Mouse (Mus musculus): ENCODE results near the gene Ahctf1. TPM values are rescaled to one million over a fixed set of nuclear protein-coding genes. Genes with fewer than 3 reads are reported as not detected.

Gene Ahctf1
- polyA plus RNA-seq (2015; fragmentation: Nextera tagmentation; extraction: Ambion mirVana): 17.5 and 18.1 TPM in 2 replicates

- no peaks in the 10 kb centered on the region for H3K27me3 ChIP-seq
- H3K36me3 ChIP-seq: peaks cover 4% of the 10 kb centered on the region
- H3K9me3 ChIP-seq: no peaks in the 10 kb centered on the region
- H3K27ac ChIP-seq (replicated peaks): peak within 1 kb of the TSS; percentile 96
- peak within 1 kb of the TSS; percentile 95 for H3K9ac ChIP-seq
- under 1% methylated on average over 56 of the region's 56 CpGs for WGBS
- H3K4me3 ChIP-seq: peak within 1 kb of the TSS; percentile 68
- H3K4me2 ChIP-seq: peak within 1 kb of the TSS; percentile 79
- ATAC-seq (ENCODE audit: low read depth): peak; percentile 99
- H3K4me1 ChIP-seq (replicated peaks): peaks cover 32% of the 10 kb centered on the region
Measured at GRCm38 (mm10) chr1:179803513-179804139, at the start of gene Ahctf1. Gene Ahctf1 (minus strand): TSS chr1:179803680.

GRCm38 (mm10) chr1:179847759-179848389 lies 44.4 kb upstream of the Ahctf1 start:
- Histone ChIP-seq H3K9ac (peak overlapping the region; percentile 65), H3K27me3 (peaks cover 7% of the 10 kb centered on the region), H3K4me3 (peak overlapping the region; percentile 43), H3K4me1 (replicated peaks) (peaks cover 4% of the 10 kb centered on the region; the same call in 1 of the 2 replicates), H3K4me2 (peak overlapping the region; percentile 66), H3K9me3 (no peaks in the 10 kb centered on the region), H3K27ac (replicated peaks) (no peak overlapping the region), H3K36me3 (no peaks in the 10 kb centered on the region)
- 5% methylated on average over 20 of the region's 20 CpGs for WGBS
- peak; percentile 52; the same call in 1 of the 2 replicates for ATAC-seq (ENCODE audit: low read depth)

- 46% methylated on average over 7 of the region's 7 CpGs for WGBS
- H3K27me3 ChIP-seq: peaks cover 7% of the 10 kb centered on the region
Measured at GRCm38 (mm10) chr1:179847173-179847572, 43.7 kb upstream of the Ahctf1 start.

GRCm38 (mm10) chr1:179845832-179846499 lies 42.5 kb upstream of the Ahctf1 start:
- no peak for ATAC-seq (ENCODE audit: low read depth)
- WGBS: 85% methylated on average over 16 of the region's 16 CpGs

More at GRCm38 (mm10) chr1:179847173-179847572, 43.7 kb upstream of the Ahctf1 start:
- H3K4me2 ChIP-seq: no peak overlapping the region
- H3K9me3 ChIP-seq: no peaks in the 10 kb centered on the region
- no peak overlapping the region for H3K27ac ChIP-seq (replicated peaks)
- H3K9ac ChIP-seq: no peak overlapping the region
- H3K4me3 ChIP-seq: no peak overlapping the region
- peaks cover 4% of the 10 kb centered on the region; the same call in 1 of the 2 replicates for H3K4me1 ChIP-seq (replicated peaks)
- no peaks in the 10 kb centered on the region for H3K36me3 ChIP-seq
- no peak for ATAC-seq (ENCODE audit: low read depth)

GRCm38 (mm10) chr1:179844894-179845293 lies 41.4 kb upstream of the Ahctf1 start:
- H3K27me3 ChIP-seq: peaks cover 7% of the 10 kb centered on the region
- peak; percentile 55; the same call in 1 of the 2 replicates for ATAC-seq (ENCODE audit: low read depth)
- H3K4me3 ChIP-seq: no peak overlapping the region

More at GRCm38 (mm10) chr1:179845832-179846499, 42.5 kb upstream of the Ahctf1 start:
- Histone ChIP-seq H3K27ac (replicated peaks) (no peak overlapping the region), H3K4me1 (replicated peaks) (peaks cover 4% of the 10 kb centered on the region; the same call in 1 of the 2 replicates), H3K9me3 (no peaks in the 10 kb centered on the region), H3K27me3 (peaks cover 7% of the 10 kb centered on the region), H3K36me3 (no peaks in the 10 kb centered on the region), H3K4me2 (no peak overlapping the region), H3K4me3 (no peak overlapping the region), H3K9ac (no peak overlapping the region)

GRCm38 (mm10) chr1:179843981-179844380 lies 40.5 kb upstream of the Ahctf1 start:
- Histone ChIP-seq H3K9ac (no peak overlapping the region), H3K27ac (replicated peaks) (no peak overlapping the region), H3K4me1 (replicated peaks) (peaks cover 4% of the 10 kb centered on the region; the same call in 1 of the 2 replicates), H3K36me3 (no peaks in the 10 kb centered on the region), H3K4me3 (no peak overlapping the region), H3K27me3 (peaks cover 7% of the 10 kb centered on the region), H3K9me3 (no peaks in the 10 kb centered on the region), H3K4me2 (no peak overlapping the region)
- no peak for ATAC-seq (ENCODE audit: low read depth)
- WGBS: 34% methylated on average over 3 of the region's 3 CpGs

More at GRCm38 (mm10) chr1:179844894-179845293, 41.4 kb upstream of the Ahctf1 start:
- 29% methylated on average over 5 of the region's 5 CpGs for WGBS
- Histone ChIP-seq H3K9me3 (no peaks in the 10 kb centered on the region), H3K4me2 (no peak overlapping the region), H3K27ac (replicated peaks) (no peak overlapping the region), H3K4me1 (replicated peaks) (peaks cover 4% of the 10 kb centered on the region; the same call in 1 of the 2 replicates), H3K36me3 (no peaks in the 10 kb centered on the region), H3K9ac (no peak overlapping the region)

GRCm38 (mm10) chr1:179842568-179842967 lies 39.1 kb upstream of the Ahctf1 start:
- Histone ChIP-seq H3K27me3 (no peaks in the 10 kb centered on the region), H3K27ac (replicated peaks) (no peak overlapping the region), H3K4me1 (replicated peaks) (no peaks in the 10 kb centered on the region), H3K4me3 (no peak overlapping the region), H3K4me2 (no peak overlapping the region), H3K36me3 (no peaks in the 10 kb centered on the region), H3K9me3 (no peaks in the 10 kb centered on the region), H3K9ac (no peak overlapping the region)
- ATAC-seq (ENCODE audit: low read depth): no peak
- WGBS: 79% methylated on average over 7 of the region's 7 CpGs

GRCm38 (mm10) chr1:179836426-179837404 lies 33.2 kb upstream of the Ahctf1 start:
- H3K36me3 ChIP-seq: no peaks in the 10 kb centered on the region
- no peak overlapping the region for H3K4me3 ChIP-seq
- peaks cover 13% of the 10 kb centered on the region for H3K9me3 ChIP-seq
- H3K9ac ChIP-seq: no peak overlapping the region
- 90% methylated on average over 7 of the region's 7 CpGs for WGBS
- ATAC-seq (ENCODE audit: low read depth): no peak
- H3K4me2 ChIP-seq: no peak overlapping the region
- no peaks in the 10 kb centered on the region for H3K4me1 ChIP-seq (replicated peaks)
- no peaks in the 10 kb centered on the region for H3K27me3 ChIP-seq
- H3K27ac ChIP-seq (replicated peaks): no peak overlapping the region

- no peaks in the 10 kb centered on the region for H3K27me3 ChIP-seq
- ATAC-seq (ENCODE audit: low read depth): no peak
Measured at GRCm38 (mm10) chr1:179835753-179836425, 32.4 kb upstream of the Ahctf1 start.

GRCm38 (mm10) chr1:179833596-179833995 lies 30.1 kb upstream of the Ahctf1 start:
- no peak for ATAC-seq (ENCODE audit: low read depth)
- no peak overlapping the region for H3K9ac ChIP-seq
- WGBS: 89% methylated on average over 1 of the region's 1 CpGs
- H3K27ac ChIP-seq (replicated peaks): no peak overlapping the region
- no peaks in the 10 kb centered on the region for H3K27me3 ChIP-seq
- H3K4me3 ChIP-seq: no peak overlapping the region
- no peaks in the 10 kb centered on the region for H3K4me1 ChIP-seq (replicated peaks)
- H3K9me3 ChIP-seq: peaks cover 13% of the 10 kb centered on the region
- no peak overlapping the region for H3K4me2 ChIP-seq
- H3K36me3 ChIP-seq: no peaks in the 10 kb centered on the region

More at GRCm38 (mm10) chr1:179835753-179836425, 32.4 kb upstream of the Ahctf1 start:
- Histone ChIP-seq H3K36me3 (no peaks in the 10 kb centered on the region), H3K4me1 (replicated peaks) (no peaks in the 10 kb centered on the region), H3K4me2 (no peak overlapping the region), H3K27ac (replicated peaks) (no peak overlapping the region), H3K9ac (no peak overlapping the region), H3K9me3 (peaks cover 13% of the 10 kb centered on the region), H3K4me3 (no peak overlapping the region)
- 82% methylated on average over 1 of the region's 1 CpGs for WGBS

Data from neural tube, embryonic 13.5 days (tissue).